In genomic region chr8:9309456-9309855, GRCm38 (mm10) we compare ENCODE assay signal across 9 mouse cellular contexts.
A peak's percentile ranks its signal among the peaks of the same experiment; 100 is the strongest.
DNase-seq lines count a peak whose midpoint lies in the region; TF ChIP-seq lines count a peak whose summit lies in the region.
"Had no signal": no experiment of that assay in that cellular context is flagged by ENCODE, and none has a peak within 500 bp of the region (broad histone marks: within the 10 kb centered on the region; RNA-seq: fewer than 3 reads in every experiment).

No protein-coding gene starts in this region.

- no peaks in the 10 kb centered on the region for H3K4me1 ChIP-seq in MEL (ENCODE audit: control insufficient read depth in 1 of 2, insufficient read depth in 2 of 2, low read length in 2 of 2)

- no peak overlapping the region for H3K9ac ChIP-seq in MEL (ENCODE audit: control insufficient read depth, low read depth, low read length, poor library complexity, severe bottlenecking)

- TF ChIP-seq EP300 in MEL (IDR thresholded peaks at IDR 0.05; ENCODE audit: low read depth in 1 of 2, low read length in 2 of 2) = no peak

- no peak for TF ChIP-seq CTCF in MEL (IDR thresholded peaks at IDR 0.05 in 2 of 3, conservative IDR thresholded peaks at IDR 0.05 in 1 of 3; ENCODE audit: control insufficient read depth in 1 of 3, insufficient read depth in 1 of 3, low read depth in 2 of 3, low read length in 3 of 3, poor library complexity in 1 of 3, severe bottlenecking in 1 of 3)

- no peaks in the 10 kb centered on the region for H3K27me3 ChIP-seq in MEL (ENCODE audit: control insufficient read depth in 1 of 2, insufficient read depth in 2 of 2, low read length in 2 of 2)

- H3K27ac ChIP-seq in MEL (ENCODE audit: control insufficient read depth, low read depth, low read length) = no peak overlapping the region

- no peak for TF ChIP-seq RAD21 in MEL (IDR thresholded peaks at IDR 0.05; ENCODE audit: low read depth, low read length)

- peak; percentile 11 for DNase-seq in kidney, adult 9 months
- DNase-seq in kidney, adult 11 months = no peak
- DNase-seq in MEL (ENCODE audit: low read depth, low spot score) = peak; percentile 17
- peak; percentile 26 to 48 for DNase-seq in adrenal gland, postnatal 36 days
- DNase-seq in lung, postnatal 10 days = peak; percentile 20
- DNase-seq in layer of hippocampus, adult 11-12 months (ENCODE audit: low spot score) = no peak
- no peak for DNase-seq in cerebellum, postnatal 10 days
- DNase-seq: right cerebral cortex, postnatal 14 days had no signal

- TF ChIP-seq POLR2A in MEL (IDR thresholded peaks at IDR 0.05; ENCODE audit: control insufficient read depth in 1 of 2, insufficient read depth in 1 of 2, low read depth in 1 of 2, low read length in 2 of 2, poor library complexity in 1 of 2) = no peak

- H3K36me3 ChIP-seq in MEL (ENCODE audit: control insufficient read depth in 1 of 2, insufficient read depth in 2 of 2, low read length in 2 of 2) = no peaks in the 10 kb centered on the region

- H3K9me3 ChIP-seq in MEL (replicated peaks; ENCODE audit: insufficient read depth, low read length) = no peaks in the 10 kb centered on the region

- H3K4me3 ChIP-seq in MEL (ENCODE audit: control insufficient read depth in 1 of 2, insufficient read depth in 1 of 2, low read depth in 2 of 2, low read length in 2 of 2) = no peak overlapping the region
- H3K4me3 ChIP-seq: erythroblast, embryonic 14.5 days had no signal

- no peaks in the 10 kb centered on the region for H3K79me2 ChIP-seq in MEL (ENCODE audit: control insufficient read depth, insufficient read depth, low read length, poor library complexity)

TF ChIP-seq in MEL, 35 proteins besides CTCF, POLR2A, EP300 and RAD21:
- TF ChIP-seq USF1 (IDR thresholded peaks at IDR 0.05; ENCODE audit: low read depth, low read length) = no peak
- TF ChIP-seq GATA1 (IDR thresholded peaks at IDR 0.05; ENCODE audit: low read depth, low read length) = no peak
- TF ChIP-seq HCFC1 (IDR thresholded peaks at IDR 0.05; ENCODE audit: low read depth, low read length) = no peak
- TF ChIP-seq TCF12 (IDR thresholded peaks at IDR 0.05; ENCODE audit: low read depth, low read length) = no peak
TF ChIP-seq in MEL: peak in this region for 0.

Comparison
In these comparisons a context has a peak if more than half of its experiments do, and no peak if none do; other contexts are left out.
1. DNase-seq: peak in kidney, adult 9 months (single experiment), MEL (single experiment), adrenal gland, postnatal 36 days (2 of 2) and lung, postnatal 10 days (single experiment); none in kidney, adult 11 months (single experiment), layer of hippocampus, adult 11-12 months (single experiment) and cerebellum, postnatal 10 days (0 of 2).